In the genomic region with DNA sequence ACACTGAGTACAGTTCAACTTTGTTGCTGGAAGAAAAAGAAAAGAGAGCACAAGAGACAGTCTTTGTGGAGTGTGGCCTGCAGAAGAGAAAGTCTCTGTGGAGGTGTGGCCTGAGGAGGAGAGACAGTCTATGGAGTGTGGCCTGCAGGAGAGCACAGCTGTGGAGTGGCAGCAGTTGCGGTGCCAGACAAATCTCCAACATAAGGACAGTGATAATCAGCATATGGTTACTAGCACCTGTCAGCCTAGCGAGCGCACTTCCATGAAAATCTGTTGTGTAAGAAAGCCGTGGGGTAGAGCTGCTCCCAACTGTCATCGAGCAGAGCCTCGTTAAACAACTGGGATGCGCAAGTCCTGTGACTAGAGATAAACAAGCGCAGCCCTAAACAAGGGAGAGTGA, we compare ENCODE assay signal across 23 mouse cellular contexts. TPM values are rescaled to one million over a fixed set of nuclear protein-coding genes. Genes with fewer than 3 reads are reported as not detected.
A peak's percentile ranks its signal among the peaks of the same experiment; 100 is the strongest.
DNase-seq lines count a peak whose midpoint lies in the region; ATAC-seq and TF ChIP-seq lines count a peak whose summit lies in the region.
"Had no signal": no experiment of that assay in that cellular context is flagged by ENCODE, and none has a peak within 500 bp of the region (broad histone marks: within the 10 kb centered on the region; RNA-seq: fewer than 3 reads in every experiment).

No protein-coding gene starts in this region.

- H3K36me3 ChIP-seq in embryonic facial prominence, embryonic 14.5 days (ENCODE audit: control insufficient read depth, insufficient read depth, low read length): peaks cover 67% of the 10 kb centered on the region
- peaks cover 80% of the 10 kb centered on the region for H3K36me3 ChIP-seq in embryonic facial prominence, embryonic 10.5 days (replicated peaks)
- peaks cover 80% of the 10 kb centered on the region for H3K36me3 ChIP-seq in G1E (replicated peaks)
- H3K36me3 ChIP-seq in myocyte (ENCODE audit: control insufficient read depth, insufficient read depth): peaks cover 48% of the 10 kb centered on the region

- no peak overlapping the region for H3K4me3 ChIP-seq in embryonic facial prominence, embryonic 14.5 days (ENCODE audit: low read depth, low read length)
- no peak overlapping the region for H3K4me3 ChIP-seq in embryonic facial prominence, embryonic 10.5 days
- H3K4me3 ChIP-seq in G1E (ENCODE audit: low read depth, low read length) (peak overlapping the region; percentile 7; the same call in 1 of the 2 replicates), myocyte (no peak overlapping the region)
- H3K4me3 ChIP-seq: embryonic facial prominence, embryonic 13.5 days; forebrain, embryonic 13.5 days; forebrain, embryonic 15.5 days had no signal

- H3K79me2 ChIP-seq in myocyte (ENCODE audit: control insufficient read depth, insufficient read depth): peaks cover 58% of the 10 kb centered on the region

- H3K9ac ChIP-seq in embryonic facial prominence, embryonic 14.5 days (ENCODE audit: low read depth, low read length): no peak overlapping the region
- H3K9ac ChIP-seq: embryonic facial prominence, embryonic 13.5 days; forebrain, embryonic 13.5 days; forebrain, embryonic 15.5 days; forebrain, postnatal 0 days had no signal

- TF ChIP-seq POLR2A in myocyte (IDR thresholded peaks at IDR 0.05; ENCODE audit: insufficient read length, low read depth): no peak

- H3K27ac ChIP-seq in embryonic facial prominence, embryonic 14.5 days (replicated peaks; ENCODE audit: low read depth, low read length): no peak overlapping the region
- H3K27ac ChIP-seq in embryonic facial prominence, embryonic 10.5 days (replicated peaks): no peak overlapping the region
- H3K27ac ChIP-seq: embryonic facial prominence, embryonic 13.5 days; forebrain, embryonic 15.5 days had no signal

- 89% methylated on average over 8 of the region's 8 CpGs for WGBS in embryonic facial prominence, embryonic 14.5 days
- WGBS in embryonic facial prominence, embryonic 10.5 days: 97% methylated on average over 8 of the region's 8 CpGs

- H3ac ChIP-seq in myocyte (ENCODE audit: control insufficient read depth, insufficient read length): no peak overlapping the region

- H3K4me1 ChIP-seq in embryonic facial prominence, embryonic 14.5 days (ENCODE audit: control insufficient read depth, insufficient read depth, low read length): peaks cover 15% of the 10 kb centered on the region
- peaks cover 20% of the 10 kb centered on the region for H3K4me1 ChIP-seq in embryonic facial prominence, embryonic 10.5 days
- peaks cover 50% of the 10 kb centered on the region for H3K4me1 ChIP-seq in G1E (ENCODE audit: insufficient read depth, low read depth, low read length)

- TF ChIP-seq CTCF in G1E (IDR thresholded peaks at IDR 0.05; ENCODE audit: low read depth, low read length): no peak

- no peak overlapping the region for H3K4me2 ChIP-seq in embryonic facial prominence, embryonic 14.5 days (ENCODE audit: low read depth, low read length)
- no peak overlapping the region for H3K4me2 ChIP-seq in myocyte (ENCODE audit: low read depth)
- H3K4me2 ChIP-seq: embryonic facial prominence, embryonic 13.5 days; forebrain, embryonic 13.5 days; forebrain, embryonic 15.5 days had no signal

- peak; percentile 55 for DNase-seq in embryonic facial prominence, embryonic 14.5 days (ENCODE audit: low spot score)
- no peak for DNase-seq in embryonic facial prominence, embryonic 10.5 days (ENCODE audit: low spot score)
- peak; percentile 31 for DNase-seq in layer of hippocampus, adult 9-11 months
- no peak for DNase-seq in layer of hippocampus, adult 8-10 months (ENCODE audit: low spot score in 2 of 2)
- no peak for DNase-seq in G1E (ENCODE audit: low spot score)
- no peak for DNase-seq in yolk sac, embryonic 10.5 days (ENCODE audit: low spot score)
- DNase-seq: adrenal gland, adult 2 months; adrenal gland, postnatal 10 days; adrenal gland, postnatal 25 days; B cell, adult 2 months; cerebellum, adult 11-12 months; cerebellum, adult 9-10 months; cerebellum, postnatal 10 days; cerebellum, postnatal 25 days; forebrain, postnatal 0 days had no signal

- ATAC-seq in embryonic facial prominence, embryonic 14.5 days (ENCODE audit: low read depth): no peak
- ATAC-seq in G1E (ENCODE audit: extremely low read depth, insufficient number of reproducible peaks, low FRiP score, poor library complexity, severe bottlenecking): no peak
- ATAC-seq: CD4-positive, CD25-positive, alpha-beta regulatory T cell, adult 4 months; forebrain, embryonic 13.5 days; forebrain, embryonic 15.5 days; forebrain, postnatal 0 days had no signal

- no peaks in the 10 kb centered on the region for H3K27me3 ChIP-seq in embryonic facial prominence, embryonic 14.5 days (replicated peaks; ENCODE audit: control insufficient read depth, insufficient read depth, low read length)
- no peaks in the 10 kb centered on the region for H3K27me3 ChIP-seq in embryonic facial prominence, embryonic 10.5 days (replicated peaks; ENCODE audit: low read depth, poor library complexity, severe bottlenecking)
- H3K27me3 ChIP-seq in G1E (ENCODE audit: insufficient read depth, low read length) (no peaks in the 10 kb centered on the region), myocyte (ENCODE audit: control insufficient read depth, insufficient read depth, insufficient read length) (no peaks in the 10 kb centered on the region)
- H3K27me3 ChIP-seq: CH12.LX; embryonic facial prominence, embryonic 13.5 days; forebrain, embryonic 13.5 days; forebrain, embryonic 15.5 days had no signal

- no peaks in the 10 kb centered on the region for H3K9me3 ChIP-seq in embryonic facial prominence, embryonic 14.5 days (ENCODE audit: control insufficient read depth, low read length)
- no peaks in the 10 kb centered on the region for H3K9me3 ChIP-seq in embryonic facial prominence, embryonic 10.5 days
- no peaks in the 10 kb centered on the region for H3K9me3 ChIP-seq in G1E (replicated peaks)
- H3K9me3 ChIP-seq: embryonic facial prominence, embryonic 13.5 days; forebrain, embryonic 13.5 days; forebrain, embryonic 15.5 days had no signal

TF ChIP-seq in myocyte, 11 proteins besides CTCF, POLR2A, EP300 and RAD21:
- TF ChIP-seq USF1 (IDR thresholded peaks at IDR 0.05; ENCODE audit: low read depth) (no peak), CEBPB (IDR thresholded peaks at IDR 0.05; ENCODE audit: insufficient read depth, poor library complexity, severe bottlenecking) (no peak), MYOD1 (IDR thresholded peaks at IDR 0.05; ENCODE audit: control insufficient read depth in 1 of 3, insufficient read length in 2 of 3, low read depth in 2 of 3) (peak in 2 of 3 experiments; percentile 89 to 92), TCF3 (IDR thresholded peaks at IDR 0.05; ENCODE audit: insufficient read length, low read depth) (peak; percentile 88), E2F4 (IDR thresholded peaks at IDR 0.05; ENCODE audit: insufficient read depth) (no peak), SRF (IDR thresholded peaks at IDR 0.05; ENCODE audit: control insufficient read depth, insufficient read length, low read depth) (no peak), MYOG (IDR thresholded peaks at IDR 0.05; ENCODE audit: control insufficient read depth in 1 of 3, insufficient read depth in 1 of 3, insufficient read length in 2 of 3, low read depth in 2 of 3) (peak; percentile 1 to 95 (median 89)), MAX (IDR thresholded peaks at IDR 0.05; ENCODE audit: low read depth) (no peak), TCF12 (IDR thresholded peaks at IDR 0.05; ENCODE audit: insufficient read depth, poor library complexity, severe bottlenecking) (peak; percentile 52), POLR2AphosphoS2 (IDR thresholded peaks at IDR 0.05; ENCODE audit: insufficient read length, low read depth) (no peak)

RNA-seq across cellular contexts. Expression of a gene that starts 4.5 kb away (rescaled TPM):
- 91.9 and 92.5 TPM in 2 replicates for polyA plus RNA-seq in embryonic facial prominence, embryonic 14.5 days (2014; fragmentation: Nextera tagmentation; extraction: Ambion mirVana)
- 104 TPM in 2 replicates for polyA plus RNA-seq in embryonic facial prominence, embryonic 10.5 days (2016; fragmentation: Nextera tagmentation; extraction: Ambion mirVana)
- total RNA-seq in layer of hippocampus, adult 8-10 months (2022): 10 to 100 TPM; 61.1 to 71.3 (median 66.1) TPM
- total RNA-seq in G1E (2014; fragmentation: Nextera tagmentation) (78.0 and 79.1 TPM in 2 replicates), G1E (2017) (25.2 and 35.1 TPM in 2 replicates)
- polyA plus RNA-seq in G1E (2012) (49.3 and 52.1 TPM in 2 replicates), myocyte (2012; fragmentation: generic; extraction: Trizol) (83.0 TPM)

RNA-seq across cellular contexts. Expression of a gene that starts 11.2 kb away (rescaled TPM):
- polyA plus RNA-seq in embryonic facial prominence, embryonic 14.5 days (2014; fragmentation: Nextera tagmentation; extraction: Ambion mirVana): 0.29 and 0.60 TPM in 2 replicates
- polyA plus RNA-seq in embryonic facial prominence, embryonic 10.5 days (2016; fragmentation: Nextera tagmentation; extraction: Ambion mirVana): 0.25 and 0.39 TPM in 2 replicates
- not detected for total RNA-seq in layer of hippocampus, adult 8-10 months (2022)
- not detected in 2 replicates for total RNA-seq in G1E (2014; fragmentation: Nextera tagmentation)
- 0.23 and 0.38 TPM in 2 replicates for total RNA-seq in G1E (2017)
- not detected in 2 replicates for polyA plus RNA-seq in G1E (2012)
- polyA plus RNA-seq in myocyte (2012; fragmentation: generic; extraction: Trizol): 1.5 TPM
- total RNA-seq: adrenal gland, postnatal 25 days; forebrain, postnatal 0 days had no signal
- polyA plus RNA-seq: CD4-positive, CD25-positive, alpha-beta regulatory T cell, adult 4 months; cortical plate, adult 2 months; forebrain, embryonic 11.5 days; forebrain, embryonic 15.5 days had no signal

RNA-seq across cellular contexts. Expression of a gene that starts 31.7 kb away (rescaled TPM):
- 9.5 and 10.1 TPM in 2 replicates for polyA plus RNA-seq in embryonic facial prominence, embryonic 14.5 days (2014; fragmentation: Nextera tagmentation; extraction: Ambion mirVana)
- 1.0 and 1.3 TPM in 2 replicates for polyA plus RNA-seq in embryonic facial prominence, embryonic 10.5 days (2016; fragmentation: Nextera tagmentation; extraction: Ambion mirVana)
- total RNA-seq in layer of hippocampus, adult 8-10 months (2022): 1 to 10 TPM in 2 of 4 experiments, under 1 TPM in 2; 0.85 to 1.4 (median 1.1) TPM
- total RNA-seq in G1E (2014; fragmentation: Nextera tagmentation): not detected in 2 replicates
- 0.05 TPM in 1 of 2 replicates, not detected in the other for total RNA-seq in G1E (2017)
- 0.01 TPM in 2 replicates for polyA plus RNA-seq in G1E (2012)
- polyA plus RNA-seq in myocyte (2012; fragmentation: generic; extraction: Trizol): 0.14 TPM
- polyA plus RNA-seq: CD4-positive, CD25-positive, alpha-beta regulatory T cell, adult 4 months had no signal

RNA-seq across cellular contexts. Expression of a gene that starts 37.5 kb away (rescaled TPM):
- 60.5 and 71.2 TPM in 2 replicates for polyA plus RNA-seq in embryonic facial prominence, embryonic 14.5 days (2014; fragmentation: Nextera tagmentation; extraction: Ambion mirVana)
- polyA plus RNA-seq in embryonic facial prominence, embryonic 10.5 days (2016; fragmentation: Nextera tagmentation; extraction: Ambion mirVana): 55.4 and 59.7 TPM in 2 replicates
- total RNA-seq in layer of hippocampus, adult 8-10 months (2022): 100 to 1,000 TPM in 1 of 4 experiments, 10 to 100 TPM in 3; 82.4 to 103 (median 88.9) TPM
- total RNA-seq in G1E (2014; fragmentation: Nextera tagmentation) (30.9 and 39.5 TPM in 2 replicates), G1E (2017) (18.6 and 32.1 TPM in 2 replicates)
- polyA plus RNA-seq in G1E (2012) (13.1 and 13.6 TPM in 2 replicates), myocyte (2012; fragmentation: generic; extraction: Trizol) (55.0 TPM)

Comparison
In these comparisons a context has a peak if more than half of its experiments do, and no peak if none do; other contexts are left out.
1. DNase-seq: peak in embryonic facial prominence, embryonic 14.5 days (single experiment) and layer of hippocampus, adult 9-11 months (single experiment); none in embryonic facial prominence, embryonic 10.5 days (single experiment), layer of hippocampus, adult 8-10 months (0 of 2), G1E (single experiment) and yolk sac, embryonic 10.5 days (single experiment).